Mouse (Mus musculus) fibroblast of lung, adult 2 months (primary cell): ENCODE results near the gene Wiz.

ENCODE experiments used
- DNase-seq: peaks from one replicate; pipeline ENCODE4 v3.0.0-alpha.2; 2011; ENCODE audit warnings: low read depth

Wiz gene

GRCm38 (mm10) chr17:32378786-32379185, 10.5 kb downstream of the Wiz start:
- DNase-seq: no peak

DNA sequence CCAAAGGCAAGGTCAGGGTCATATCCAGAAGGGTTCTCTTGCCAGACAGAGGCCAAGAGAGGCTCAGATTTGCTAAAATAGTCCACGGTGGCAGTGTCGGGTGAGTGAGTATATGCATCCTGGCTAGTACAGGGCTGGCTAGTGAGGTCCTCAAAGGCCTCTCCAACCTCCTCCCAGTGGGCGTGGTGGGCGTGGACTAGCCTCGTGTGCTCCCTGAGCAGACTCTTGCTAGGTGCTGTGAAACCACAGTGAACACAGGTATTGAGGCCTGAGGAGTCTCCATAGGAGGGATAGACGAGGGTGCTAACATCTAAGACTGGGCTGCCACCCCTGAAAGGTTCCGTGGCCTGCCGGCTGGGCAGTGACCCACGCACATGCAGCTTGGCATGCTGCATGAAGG, 12.1 kb downstream of the Wiz start:
- no peak for DNase-seq

GRCm38 (mm10) chr17:32376475-32376874, 12.8 kb downstream of the Wiz start:
- no peak for DNase-seq

GRCm38 (mm10) chr17:32368991-32369578, 20.2 kb downstream of the Wiz start:
- no peak for DNase-seq

DNA sequence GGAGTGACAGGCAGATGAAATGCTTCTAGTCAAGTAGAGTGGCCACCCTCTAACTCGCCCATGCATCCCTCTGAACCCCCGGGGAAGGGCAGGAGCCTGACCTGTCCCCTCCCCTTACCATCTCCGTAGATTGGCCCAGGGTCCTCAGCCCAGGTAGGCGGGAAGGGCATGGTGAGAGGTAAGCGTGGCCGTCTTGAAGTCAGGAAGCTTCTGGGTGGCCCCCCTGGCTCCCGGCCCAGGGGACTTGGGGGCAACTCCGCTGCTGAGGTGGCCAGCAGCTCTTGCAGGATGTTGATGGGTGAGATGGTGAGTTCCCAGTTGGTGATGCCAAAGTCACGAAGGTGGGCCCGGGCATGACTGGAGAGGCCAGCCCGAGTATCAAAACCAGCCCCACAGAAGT, 21.5 kb downstream of the Wiz start:
- DNase-seq: no peak

DNA sequence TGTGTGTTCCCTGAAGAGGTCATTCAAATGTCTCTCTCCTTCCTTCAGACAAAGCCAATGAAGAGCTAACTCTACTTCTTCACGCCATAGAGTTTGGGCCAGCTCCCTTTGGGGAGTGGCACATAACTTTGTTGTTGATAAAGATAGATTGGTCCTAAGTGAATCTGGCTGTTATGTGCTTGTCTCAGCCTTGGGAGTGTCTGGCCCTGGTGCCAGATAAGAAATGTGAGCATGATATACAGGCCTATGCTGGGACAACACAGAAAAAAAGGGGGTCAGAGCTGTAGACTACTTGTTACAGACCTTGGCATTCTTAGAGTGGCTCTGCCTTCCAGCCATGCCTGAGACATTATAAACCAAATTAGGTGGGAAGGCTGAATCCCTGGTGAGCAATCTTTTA, 23.9 kb downstream of the Wiz start:
- no peak for DNase-seq

GRCm38 (mm10) chr17:32364850-32365249, 24.4 kb downstream of the Wiz start:
- DNase-seq: no peak

- peak; percentile 53 for DNase-seq
Observed at GRCm38 (mm10) chr17:32364331-32364730, 24.9 kb downstream of the Wiz start.

DNA sequence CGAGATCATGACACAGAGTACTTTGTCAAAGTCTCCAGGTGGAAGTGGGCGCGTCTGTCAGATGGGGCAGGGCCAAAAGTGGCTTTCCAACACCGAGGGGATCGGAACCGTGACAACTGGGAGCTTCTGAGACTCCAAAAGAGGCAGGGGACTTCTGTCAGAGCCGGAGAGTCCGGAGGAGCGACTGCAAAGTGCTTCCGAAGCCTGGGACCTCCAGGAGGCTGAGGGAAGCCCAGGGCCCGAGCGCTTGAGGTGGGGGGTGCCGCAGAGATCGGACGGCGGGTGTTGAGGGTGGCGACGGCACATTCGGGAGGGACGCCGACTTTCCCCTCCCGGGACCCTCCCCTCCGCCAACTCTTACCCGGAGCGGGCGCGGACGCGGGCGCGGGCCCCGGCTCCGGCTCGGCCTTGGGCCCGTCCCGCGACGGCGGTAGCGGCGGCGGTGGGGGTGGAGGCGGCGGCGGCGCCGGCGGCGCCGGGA, 25.4 kb downstream of the Wiz start:
- DNase-seq: no peak

- no peak for DNase-seq
Observed at GRCm38 (mm10) chr17:32362686-32363085, 26.6 kb downstream of the Wiz start.

DNA sequence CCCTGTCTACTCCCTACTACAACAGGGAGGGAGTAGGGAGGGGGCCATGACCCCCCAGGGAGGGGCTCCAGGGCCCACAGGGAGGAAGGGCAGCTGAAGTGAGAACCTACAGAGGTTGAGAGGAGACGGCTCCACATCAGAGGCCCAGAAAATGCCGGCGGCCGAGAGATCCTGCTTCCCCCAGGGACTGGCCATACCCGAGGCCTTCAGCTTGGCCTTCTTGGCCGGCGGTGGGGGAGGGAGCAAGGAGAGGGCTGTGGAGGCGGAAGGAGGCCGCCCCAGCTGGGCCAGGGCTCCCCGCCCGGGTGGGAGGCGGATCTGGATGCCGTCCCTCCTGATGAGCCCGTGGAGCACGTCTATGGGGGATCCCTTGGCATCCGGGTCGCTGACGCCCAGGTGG, 29.3 kb downstream of the Wiz start:
- no peak for DNase-seq

DNA sequence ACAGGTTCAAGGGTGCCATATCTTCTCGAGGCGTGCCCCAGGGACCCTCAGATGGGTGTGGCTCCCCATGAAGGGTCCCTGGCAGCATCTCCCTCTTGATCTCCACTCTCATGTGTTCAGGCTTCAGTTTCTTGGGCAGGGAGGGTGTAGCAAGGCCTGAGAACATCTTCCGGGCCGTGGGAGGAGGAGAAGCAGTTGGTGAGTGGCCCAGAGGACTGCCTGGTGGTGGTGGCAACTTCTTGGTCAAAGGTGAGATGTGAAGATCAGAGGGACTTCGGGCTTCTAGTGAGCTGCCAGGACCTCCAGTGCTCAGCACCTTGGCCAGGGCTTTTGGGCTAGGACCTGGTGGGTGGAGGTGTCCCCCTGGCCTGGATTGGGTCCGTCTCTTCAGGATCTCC, 30.3 kb downstream of the Wiz start:
- DNase-seq: no peak

DNA sequence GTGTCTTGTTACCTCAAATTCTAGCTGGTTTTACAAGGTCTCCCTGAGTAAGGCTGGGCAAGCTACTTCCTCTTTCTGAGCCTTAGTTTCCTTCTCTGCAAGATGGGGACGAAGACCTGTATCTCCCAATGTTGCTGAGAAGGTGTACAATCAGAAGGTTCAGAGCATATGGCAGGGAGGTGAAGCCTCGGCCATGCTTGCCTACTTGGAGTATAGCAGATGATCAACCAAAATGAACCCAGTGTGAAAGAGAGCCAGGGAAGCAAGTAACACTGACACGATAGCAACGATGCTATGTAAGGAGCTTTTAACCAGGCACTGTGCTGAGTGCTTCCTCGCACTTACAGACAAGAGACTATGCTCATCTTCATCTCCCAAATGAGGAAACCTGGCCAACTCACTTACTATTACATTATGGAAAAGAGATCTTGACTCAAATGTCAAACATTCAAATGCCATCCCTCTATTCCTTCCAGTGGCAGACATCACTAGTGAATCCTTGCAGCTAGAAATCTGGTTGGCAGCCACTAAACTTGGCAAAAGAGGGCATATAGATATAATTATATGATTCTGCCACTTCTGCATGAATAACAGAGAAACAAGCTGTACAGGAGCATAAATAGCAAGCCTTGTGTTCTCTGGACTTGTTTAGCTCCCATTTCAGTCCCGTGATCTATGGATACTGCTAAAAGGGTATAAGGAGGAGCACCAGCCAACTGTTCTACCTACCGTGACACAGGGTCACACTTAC, 30.9 kb downstream of the Wiz start:
- no peak for DNase-seq

- DNase-seq: no peak
Observed at GRCm38 (mm10) chr17:32356766-32357760, 32.2 kb downstream of the Wiz start.

DNA sequence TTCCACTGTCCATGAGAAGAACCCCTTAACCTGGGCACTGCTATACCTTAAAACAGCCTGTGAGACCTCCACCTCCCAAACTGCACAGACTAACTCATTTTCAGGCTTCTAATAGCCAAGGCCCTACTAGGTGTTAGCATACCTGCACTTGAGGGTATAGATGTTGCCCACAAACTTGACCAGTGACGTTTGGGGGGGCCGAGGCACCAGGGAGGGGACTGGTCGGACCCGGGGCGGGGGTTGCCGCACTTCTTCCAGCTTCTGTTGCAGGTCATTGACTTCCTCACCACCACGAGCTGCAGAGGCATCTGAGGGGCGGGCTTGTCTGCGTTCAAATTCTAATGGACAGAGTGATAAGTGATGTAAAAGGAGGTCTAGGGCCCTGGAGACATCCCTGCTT, 33.0 kb downstream of the Wiz start:
- DNase-seq: no peak

- DNase-seq: no peak
Observed at GRCm38 (mm10) chr17:32355031-32355430, 34.2 kb downstream of the Wiz start.

GRCm38 (mm10) chr17:32354211-32354610, 35.0 kb downstream of the Wiz start:
- no peak for DNase-seq

DNA sequence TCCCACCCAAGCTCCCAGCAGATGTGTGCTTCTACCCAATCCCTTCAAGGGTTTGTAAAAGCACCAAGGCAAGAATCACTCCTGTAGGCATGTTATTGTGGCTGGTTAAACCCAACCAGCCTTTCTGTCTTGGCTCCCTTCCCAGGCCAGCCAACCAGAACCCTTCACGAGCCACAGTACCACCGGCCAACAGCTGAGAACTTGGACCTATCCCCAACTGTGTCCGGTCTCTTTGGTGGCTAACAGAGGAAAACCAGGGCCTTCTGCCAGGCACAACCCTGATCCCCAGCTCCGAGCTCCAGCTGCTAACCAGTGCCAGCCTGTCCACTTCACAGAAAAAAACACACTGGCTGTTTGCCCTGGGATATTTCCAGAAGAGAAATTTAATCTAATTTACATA, 35.5 kb downstream of the Wiz start:
- DNase-seq: peak; percentile 94

GRCm38 (mm10) chr17:32351726-32352125, 37.5 kb downstream of the Wiz start:
- DNase-seq: no peak

- DNase-seq: no peak
Observed at GRCm38 (mm10) chr17:32351269-32351668, 38.0 kb downstream of the Wiz start.

- DNase-seq: peak; percentile 98
Observed at GRCm38 (mm10) chr17:32350382-32350983, 38.8 kb downstream of the Wiz start, which contains the start of gene Akap8l. TSS of gene Akap8l (minus strand) at chr17:32350607.

- no peak for DNase-seq
Observed at GRCm38 (mm10) chr17:32349851-32350381, 39.3 kb downstream of the Wiz start.
